In genomic region chr3:41743436-41743835, GRCm38 (mm10) we compare ENCODE assay signal across 7 mouse cellular contexts. TPM values are rescaled to one million over a fixed set of nuclear protein-coding genes. Genes with fewer than 3 reads are reported as not detected.
DNase-seq lines count a peak whose midpoint lies in the region; ATAC-seq and TF ChIP-seq lines count a peak whose summit lies in the region.

No protein-coding gene starts in this region.

- no peaks in the 10 kb centered on the region for H3K27me3 ChIP-seq in heart, postnatal 0 days (ENCODE audit: control insufficient read depth, insufficient read depth, low read length)
- H3K27me3 ChIP-seq in limb, embryonic 15.5 days = no peaks in the 10 kb centered on the region
- H3K27me3 ChIP-seq in neural tube, embryonic 13.5 days = no peaks in the 10 kb centered on the region

- no peak overlapping the region for H3K9ac ChIP-seq in heart, postnatal 0 days (replicated peaks; ENCODE audit: low read depth, low read length)
- no peak overlapping the region for H3K9ac ChIP-seq in limb, embryonic 15.5 days
- H3K9ac ChIP-seq in neural tube, embryonic 13.5 days = peak overlapping the region; percentile 92; the same call in 1 of the 2 replicates

- no peak for ATAC-seq in heart, postnatal 0 days (ENCODE audit: insufficient read depth, low read depth)
- ATAC-seq in limb, embryonic 15.5 days (ENCODE audit: insufficient number of reproducible peaks, low FRiP score, low TSS enrichment, low read depth) = no peak
- no peak for ATAC-seq in neural tube, embryonic 13.5 days (ENCODE audit: low read depth)

- WGBS in heart, postnatal 0 days = 42% methylated on average over 6 of the region's 6 CpGs
- WGBS in limb, embryonic 15.5 days = 38% methylated on average over 6 of the region's 6 CpGs
- 51% methylated on average over 6 of the region's 6 CpGs for WGBS in neural tube, embryonic 13.5 days

- H3K4me1 ChIP-seq in heart, postnatal 0 days (ENCODE audit: control insufficient read depth, insufficient read depth) = peaks cover 9% of the 10 kb centered on the region
- H3K4me1 ChIP-seq in limb, embryonic 15.5 days = peaks cover 11% of the 10 kb centered on the region
- H3K4me1 ChIP-seq in neural tube, embryonic 13.5 days (replicated peaks) = peaks cover 25% of the 10 kb centered on the region

- H3K36me3 ChIP-seq in heart, postnatal 0 days (replicated peaks; ENCODE audit: control insufficient read depth, insufficient read depth, low read length) = no peaks in the 10 kb centered on the region
- no peaks in the 10 kb centered on the region for H3K36me3 ChIP-seq in limb, embryonic 15.5 days
- no peaks in the 10 kb centered on the region for H3K36me3 ChIP-seq in neural tube, embryonic 13.5 days

- peak; percentile 21; the same call in 1 of the 2 replicates for TF ChIP-seq CTCF in heart, postnatal 0 days (IDR thresholded peaks at IDR 0.05; ENCODE audit: low read depth)

- peak overlapping the region; percentile 78 for H3K4me2 ChIP-seq in heart, postnatal 0 days (ENCODE audit: low read depth, low read length)
- H3K4me2 ChIP-seq in limb, embryonic 15.5 days = peak overlapping the region; percentile 60
- peak overlapping the region; percentile 61 for H3K4me2 ChIP-seq in neural tube, embryonic 13.5 days

- H3K27ac ChIP-seq in heart, postnatal 0 days (ENCODE audit: low read depth) = peak overlapping the region; percentile 92; the same call in 1 of the 2 replicates
- no peak overlapping the region for H3K27ac ChIP-seq in limb, embryonic 15.5 days
- H3K27ac ChIP-seq in neural tube, embryonic 13.5 days (replicated peaks) = no peak overlapping the region

- no peaks in the 10 kb centered on the region for H3K9me3 ChIP-seq in heart, postnatal 0 days (replicated peaks; ENCODE audit: control insufficient read depth, low read length)
- no peaks in the 10 kb centered on the region for H3K9me3 ChIP-seq in limb, embryonic 15.5 days
- no peaks in the 10 kb centered on the region for H3K9me3 ChIP-seq in neural tube, embryonic 13.5 days

- H3K4me3 ChIP-seq in heart, postnatal 0 days (ENCODE audit: low read depth, low read length) = peak overlapping the region; percentile 92; the same call in 1 of the 2 replicates
- H3K4me3 ChIP-seq in limb, embryonic 15.5 days = peak overlapping the region; percentile 64
- H3K4me3 ChIP-seq in neural tube, embryonic 13.5 days = peak overlapping the region; percentile 83; the same call in 1 of the 2 replicates

- peak; percentile 5 for DNase-seq in urinary bladder, postnatal 25 days (ENCODE audit: low spot score)
- DNase-seq in urinary bladder, postnatal 36 days (ENCODE audit: low spot score in 2 of 2) = no peak
- DNase-seq in cerebellum, adult 9-11 months = peak; percentile 38
- DNase-seq in heart, postnatal 0 days (ENCODE audit: low spot score) = peak; percentile 6
- no peak for DNase-seq in gastrocnemius, postnatal 10 days

- TF ChIP-seq EP300 in heart, postnatal 0 days (IDR thresholded peaks at IDR 0.05; ENCODE audit: low read depth) = no peak

RNA-seq across cellular contexts. Expression of gene D3Ertd751e, which starts 1.0 kb away (rescaled TPM):
- total RNA-seq in heart, postnatal 0 days (2014; rRNA removed; ENCODE audit: low replicate concordance) = 3.3 and 8.7 TPM in 2 replicates
- polyA plus RNA-seq in heart, postnatal 0 days (2015; fragmentation: Nextera tagmentation; extraction: Ambion mirVana) = 18.4 and 18.7 TPM in 2 replicates
- 11.7 and 13.1 TPM in 2 replicates for polyA plus RNA-seq in limb, embryonic 15.5 days (2015; fragmentation: Nextera tagmentation; extraction: Ambion mirVana)
- 11.5 and 12.5 TPM in 2 replicates for polyA plus RNA-seq in neural tube, embryonic 13.5 days (2015; fragmentation: Nextera tagmentation; extraction: Ambion mirVana)
- 1 to 10 TPM; 3.4 to 3.5 TPM for total RNA-seq in gastrocnemius, postnatal 10 days (2021)

RNA-seq across cellular contexts. Expression of gene Sclt1, which starts 1.1 kb away (rescaled TPM):
- 3.5 and 4.1 TPM in 2 replicates for total RNA-seq in heart, postnatal 0 days (2014; rRNA removed; ENCODE audit: low replicate concordance)
- polyA plus RNA-seq in heart, postnatal 0 days (2015; fragmentation: Nextera tagmentation; extraction: Ambion mirVana) = 6.4 and 6.9 TPM in 2 replicates
- polyA plus RNA-seq in limb, embryonic 15.5 days (2015; fragmentation: Nextera tagmentation; extraction: Ambion mirVana) = 15.1 and 17.5 TPM in 2 replicates
- polyA plus RNA-seq in neural tube, embryonic 13.5 days (2015; fragmentation: Nextera tagmentation; extraction: Ambion mirVana) = 21.4 and 22.5 TPM in 2 replicates
- total RNA-seq in gastrocnemius, postnatal 10 days (2021) = 1 to 10 TPM; 5.7 to 8.8 TPM

Comparison
In these comparisons a context has a peak if more than half of its experiments do, and no peak if none do; other contexts are left out.
1. DNase-seq: peak in urinary bladder, postnatal 25 days (single experiment), cerebellum, adult 9-11 months (single experiment) and heart, postnatal 0 days (single experiment); none in urinary bladder, postnatal 36 days (0 of 2) and gastrocnemius, postnatal 10 days (single experiment).
2. Peak in every context shown above with its lines, with median percentiles within 50 percentile points of each other: H3K4me2 ChIP-seq and H3K4me3 ChIP-seq.